In the genomic region with DNA sequence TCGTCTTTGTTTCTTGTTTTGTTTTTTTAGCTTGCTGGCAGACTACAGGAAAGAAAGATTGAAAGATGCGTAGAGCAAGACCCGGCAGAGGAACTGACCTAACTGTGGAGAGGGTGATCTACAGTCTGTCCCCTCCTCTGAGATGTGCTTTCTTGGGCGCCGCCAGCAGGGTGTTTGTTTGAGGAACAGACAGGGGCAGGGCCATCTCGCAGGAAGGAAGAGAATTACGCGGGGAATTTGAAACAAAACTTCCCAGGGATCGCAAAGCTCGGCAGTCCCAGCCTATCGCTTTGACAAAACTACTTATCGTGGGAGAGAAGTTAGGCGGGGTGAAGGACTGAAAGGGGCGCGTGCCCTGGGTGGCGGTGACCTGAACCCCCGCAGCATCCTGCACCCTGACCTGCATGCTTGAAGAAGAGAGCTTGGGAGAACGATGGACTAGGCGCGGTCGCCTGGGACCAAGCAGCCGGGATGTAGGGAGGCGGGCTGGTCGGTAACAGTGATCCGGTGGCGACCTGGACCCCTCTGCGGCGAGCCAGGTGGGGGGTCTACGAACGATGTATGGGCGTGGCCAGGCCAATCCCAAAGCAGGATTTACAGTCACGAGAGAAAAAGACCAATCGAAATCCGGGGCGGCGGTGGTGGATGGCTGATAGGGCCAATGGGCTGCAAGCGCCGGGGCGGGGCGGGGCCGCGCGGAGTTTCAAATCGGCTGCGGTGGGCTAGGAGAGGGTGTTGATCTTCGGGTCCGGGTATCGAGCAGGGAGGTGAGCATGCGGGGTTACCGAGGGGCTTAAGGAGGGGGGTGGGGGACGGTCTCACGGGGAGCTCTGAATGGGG, we compare ENCODE assay signal across 8 mouse cellular contexts. TPM values are rescaled to one million over a fixed set of nuclear protein-coding genes. Genes with fewer than 3 reads are reported as not detected.
DNase-seq lines count a peak whose midpoint lies in the region; ATAC-seq lines count a peak whose summit lies in the region.

A gene (plus strand): TSS at position 265 of the 840 bp plus-strand sequence.

- H3K27me3 ChIP-seq in embryonic facial prominence, embryonic 13.5 days, result peaks cover 14% of the 10 kb centered on the region
- peaks cover 12% of the 10 kb centered on the region for H3K27me3 ChIP-seq in heart, embryonic 10.5 days (ENCODE audit: insufficient read depth, poor library complexity, severe bottlenecking)
- H3K27me3 ChIP-seq in kidney, embryonic 15.5 days, result peaks cover 14% of the 10 kb centered on the region
- H3K27me3 ChIP-seq in liver, embryonic 12.5 days (replicated peaks), result peaks cover 25% of the 10 kb centered on the region
- no peaks in the 10 kb centered on the region for H3K27me3 ChIP-seq in stomach, embryonic 14.5 days (ENCODE audit: control insufficient read depth, insufficient read depth, low read length)

- H3K4me1 ChIP-seq in embryonic facial prominence, embryonic 13.5 days, result peaks cover 30% of the 10 kb centered on the region
- H3K4me1 ChIP-seq in heart, embryonic 10.5 days, result peaks cover 63% of the 10 kb centered on the region
- H3K4me1 ChIP-seq in kidney, embryonic 15.5 days, result peaks cover 40% of the 10 kb centered on the region
- H3K4me1 ChIP-seq in liver, embryonic 12.5 days, result peaks cover 36% of the 10 kb centered on the region
- H3K4me1 ChIP-seq in stomach, embryonic 14.5 days (ENCODE audit: control insufficient read depth, insufficient read depth, low read length), result peaks cover 22% of the 10 kb centered on the region

- H3K36me3 ChIP-seq in embryonic facial prominence, embryonic 13.5 days, result peaks cover 27% of the 10 kb centered on the region
- H3K36me3 ChIP-seq in heart, embryonic 10.5 days, result peaks cover 30% of the 10 kb centered on the region
- H3K36me3 ChIP-seq in kidney, embryonic 15.5 days, result peaks cover 24% of the 10 kb centered on the region
- peaks cover 17% of the 10 kb centered on the region; the same call in 1 of the 2 replicates for H3K36me3 ChIP-seq in liver, embryonic 12.5 days
- peaks cover 13% of the 10 kb centered on the region for H3K36me3 ChIP-seq in stomach, embryonic 14.5 days (ENCODE audit: control insufficient read depth, insufficient read depth, low read length)

- H3K4me3 ChIP-seq in embryonic facial prominence, embryonic 13.5 days, result peak within 1 kb of the TSS; percentile 68
- H3K4me3 ChIP-seq in heart, embryonic 10.5 days, result peak within 1 kb of the TSS; percentile 80
- H3K4me3 ChIP-seq in kidney, embryonic 15.5 days (replicated peaks), result peak within 1 kb of the TSS; percentile 68
- peak within 1 kb of the TSS; percentile 65 for H3K4me3 ChIP-seq in liver, embryonic 12.5 days
- H3K4me3 ChIP-seq in stomach, embryonic 14.5 days (ENCODE audit: low read depth, low read length), result peak within 1 kb of the TSS; percentile 67

- H3K27ac ChIP-seq in embryonic facial prominence, embryonic 13.5 days, result peak within 1 kb of the TSS; percentile 78
- H3K27ac ChIP-seq in heart, embryonic 10.5 days, result peak within 1 kb of the TSS; percentile 91
- H3K27ac ChIP-seq in kidney, embryonic 15.5 days, result peak within 1 kb of the TSS; percentile 70
- H3K27ac ChIP-seq in liver, embryonic 12.5 days, result peak within 1 kb of the TSS; percentile 74
- peak within 1 kb of the TSS; percentile 61 for H3K27ac ChIP-seq in stomach, embryonic 14.5 days (ENCODE audit: low read length)

- H3K9ac ChIP-seq in embryonic facial prominence, embryonic 13.5 days, result peak within 1 kb of the TSS; percentile 75
- peak within 1 kb of the TSS; percentile 59 for H3K9ac ChIP-seq in kidney, embryonic 15.5 days
- peak within 1 kb of the TSS; percentile 57 for H3K9ac ChIP-seq in liver, embryonic 12.5 days
- peak within 1 kb of the TSS; percentile 42 for H3K9ac ChIP-seq in stomach, embryonic 14.5 days (replicated peaks; ENCODE audit: low read depth, low read length)

- ATAC-seq in embryonic facial prominence, embryonic 13.5 days (ENCODE audit: insufficient number of reproducible peaks, insufficient read depth, low FRiP score, low TSS enrichment, low read depth), result peak; percentile 79
- ATAC-seq in kidney, embryonic 15.5 days (replicated peaks; ENCODE audit: low FRiP score), result peak; percentile 91
- ATAC-seq in liver, embryonic 12.5 days, result peak; percentile 78
- peak; percentile 91 for ATAC-seq in stomach, embryonic 14.5 days (ENCODE audit: insufficient number of reproducible peaks, insufficient read depth, low FRiP score, low read depth)

- peak; percentile 96 for DNase-seq in A20 (ENCODE audit: low read depth, low spot score)
- DNase-seq in adrenal gland, postnatal 36 days, result peak; percentile 84 to 90
- peak; percentile 97 for DNase-seq in heart, embryonic 10.5 days (ENCODE audit: low spot score)
- DNase-seq in naive thymus-derived CD4-positive, alpha-beta T cell, adult 2 months (ENCODE audit: low read depth), result peak; percentile 73

- peak within 1 kb of the TSS; percentile 81 for H3K4me2 ChIP-seq in embryonic facial prominence, embryonic 13.5 days
- H3K4me2 ChIP-seq in kidney, embryonic 15.5 days, result peak within 1 kb of the TSS; percentile 88
- H3K4me2 ChIP-seq in liver, embryonic 12.5 days, result peak within 1 kb of the TSS; percentile 85
- peak within 1 kb of the TSS; percentile 68 for H3K4me2 ChIP-seq in stomach, embryonic 14.5 days (replicated peaks; ENCODE audit: low read depth, low read length)

- no peaks in the 10 kb centered on the region for H3K9me3 ChIP-seq in embryonic facial prominence, embryonic 13.5 days
- H3K9me3 ChIP-seq in heart, embryonic 10.5 days, result no peaks in the 10 kb centered on the region
- H3K9me3 ChIP-seq in kidney, embryonic 15.5 days (replicated peaks), result no peaks in the 10 kb centered on the region
- no peaks in the 10 kb centered on the region for H3K9me3 ChIP-seq in liver, embryonic 12.5 days (replicated peaks)
- H3K9me3 ChIP-seq in stomach, embryonic 14.5 days (ENCODE audit: control insufficient read depth, low read depth, low read length), result no peaks in the 10 kb centered on the region

- WGBS in embryonic facial prominence, embryonic 13.5 days, result under 1% methylated on average over 52 of the region's 52 CpGs
- under 1% methylated on average over 52 of the region's 52 CpGs for WGBS in heart, embryonic 10.5 days
- WGBS in kidney, embryonic 15.5 days, result 1% methylated on average over 52 of the region's 52 CpGs
- 1% methylated on average over 52 of the region's 52 CpGs for WGBS in liver, embryonic 12.5 days (ENCODE audit: insufficient replicate concordance)
- under 1% methylated on average over 52 of the region's 52 CpGs for WGBS in stomach, embryonic 14.5 days

RNA-seq across cellular contexts. Expression of the gene that starts here (rescaled TPM):
- 1 to 10 TPM; 3.6 to 5.1 TPM for total RNA-seq in adrenal gland, postnatal 36 days (2021)
- 102 and 128 TPM in 2 replicates for polyA plus RNA-seq in embryonic facial prominence, embryonic 13.5 days (2015; fragmentation: Nextera tagmentation; extraction: Ambion mirVana)
- 121 and 150 TPM in 2 replicates for polyA plus RNA-seq in heart, embryonic 10.5 days (2016; fragmentation: Nextera tagmentation; extraction: Ambion mirVana)
- polyA plus RNA-seq in kidney, embryonic 15.5 days (2015; fragmentation: Nextera tagmentation; extraction: Ambion mirVana), result 122 and 131 TPM in 2 replicates
- 43.2 and 44.2 TPM in 2 replicates for polyA plus RNA-seq in liver, embryonic 12.5 days (2016; fragmentation: Nextera tagmentation; extraction: Ambion mirVana)
- 106 and 114 TPM in 2 replicates for polyA plus RNA-seq in stomach, embryonic 14.5 days (2014; fragmentation: Nextera tagmentation; extraction: Ambion mirVana)

Comparison
In these comparisons a context has a peak if more than half of its experiments do, and no peak if none do; other contexts are left out.
1. Peak in every context shown above with its lines: DNase-seq, ATAC-seq, H3K4me3 ChIP-seq and H3K27ac ChIP-seq.